Mouse (Mus musculus) telencephalon, adult 2 months (tissue): ENCODE measurements around the gene Lrrc49.

Experiments used
- DNase-seq: peaks from one replicate; pipeline ENCODE4 v3.0.0-alpha.2; 2011; ENCODE audit warnings: low read depth, low spot score

Gene Lrrc49

GRCm38 (mm10) chr9:60600273-60600672 lies 87.7 kb downstream of the Lrrc49 start:
- no peak for DNase-seq

DNA sequence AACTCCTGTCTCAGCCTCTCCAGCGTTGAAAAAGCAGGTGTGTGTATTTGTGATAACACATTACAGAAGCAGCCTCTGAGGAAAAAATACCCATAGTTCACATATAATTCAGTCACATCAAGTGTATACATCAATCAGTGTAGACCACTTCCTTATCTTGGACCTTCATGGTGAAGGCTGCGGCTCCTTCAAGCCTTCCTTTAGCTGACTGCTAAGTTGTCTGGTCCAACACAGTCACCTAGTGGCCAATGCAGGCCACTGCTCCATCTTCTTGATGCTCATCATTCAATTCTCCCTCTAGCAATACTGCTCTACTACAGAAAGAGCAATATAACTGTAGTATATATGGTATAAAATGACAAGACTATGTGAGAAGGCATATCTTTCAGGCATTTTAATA lies 88.5 kb downstream of the Lrrc49 start:
- no peak for DNase-seq

- DNase-seq = no peak
Measured at GRCm38 (mm10) chr9:60595406-60595805, 92.6 kb downstream of the Lrrc49 start.

DNA sequence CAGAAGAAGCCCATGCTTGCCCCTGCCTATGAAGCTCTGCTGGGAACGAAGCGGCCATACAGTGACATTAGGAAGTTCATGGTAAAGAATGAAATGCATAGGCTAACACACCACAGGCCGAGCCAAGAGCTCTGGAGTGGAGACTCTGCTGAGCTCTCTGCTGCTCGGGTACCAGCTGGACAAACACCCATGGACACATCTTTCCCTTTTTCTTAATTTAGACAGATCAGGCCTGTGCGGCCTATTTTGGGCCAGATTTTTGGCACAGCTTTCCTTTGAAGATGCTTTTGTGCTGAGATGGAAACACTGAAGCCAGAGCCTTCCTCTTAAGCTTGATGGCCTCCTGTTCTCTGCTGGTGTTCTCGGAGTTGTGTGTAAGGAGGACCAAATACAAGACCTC lies 95.0 kb downstream of the Lrrc49 start:
- DNase-seq = peak; percentile 58

DNA sequence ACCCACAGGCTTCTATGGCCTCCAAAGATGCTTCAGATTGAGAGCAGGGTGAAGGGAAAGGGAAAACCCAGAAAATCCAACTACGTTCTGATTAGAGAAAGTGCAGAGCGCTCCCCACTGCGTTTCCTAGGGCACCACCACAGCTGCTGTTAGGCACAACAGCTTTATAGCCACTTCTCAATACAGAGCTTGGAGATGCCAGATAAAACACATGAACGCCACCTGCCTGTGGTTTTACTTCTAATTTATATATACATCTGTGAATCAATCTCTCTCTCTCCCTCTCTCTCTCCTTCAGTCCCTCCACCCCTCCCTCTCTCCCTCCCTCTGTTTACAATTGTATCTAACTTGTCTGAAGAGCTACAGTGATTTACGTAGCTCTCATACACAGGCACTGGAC lies 95.6 kb downstream of the Lrrc49 start:
- no peak for DNase-seq

GRCm38 (mm10) chr9:60590871-60591624 lies 96.9 kb downstream of the Lrrc49 start:
- DNase-seq = no peak

- no peak for DNase-seq
Measured at GRCm38 (mm10) chr9:60588914-60589313, 99.0 kb downstream of the Lrrc49 start.

- DNase-seq = no peak
Measured at GRCm38 (mm10) chr9:60586920-60587319, 101.0 kb downstream of the Lrrc49 start.

DNA sequence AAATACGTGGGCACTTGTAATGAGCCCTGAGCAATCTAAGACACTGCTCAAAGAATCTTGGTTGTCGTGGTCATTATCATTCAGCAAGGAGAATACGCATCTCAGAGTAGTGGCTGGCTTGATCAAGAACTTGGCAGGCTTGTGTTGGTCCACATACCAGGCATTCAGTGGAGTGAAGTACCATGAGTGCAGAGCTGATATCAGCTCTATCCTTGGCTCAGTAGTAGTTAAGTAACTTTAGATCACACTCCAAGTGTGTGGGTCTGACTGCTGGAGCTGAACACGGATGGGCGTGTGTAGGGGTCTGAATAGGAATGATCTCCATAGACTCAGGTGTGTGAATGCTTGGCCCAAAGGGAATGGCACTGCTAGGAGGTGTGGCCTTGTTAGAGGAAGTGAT lies 102.8 kb downstream of the Lrrc49 start:
- no peak for DNase-seq

GRCm38 (mm10) chr9:60582553-60582952 lies 105.4 kb downstream of the Lrrc49 start:
- no peak for DNase-seq

DNA sequence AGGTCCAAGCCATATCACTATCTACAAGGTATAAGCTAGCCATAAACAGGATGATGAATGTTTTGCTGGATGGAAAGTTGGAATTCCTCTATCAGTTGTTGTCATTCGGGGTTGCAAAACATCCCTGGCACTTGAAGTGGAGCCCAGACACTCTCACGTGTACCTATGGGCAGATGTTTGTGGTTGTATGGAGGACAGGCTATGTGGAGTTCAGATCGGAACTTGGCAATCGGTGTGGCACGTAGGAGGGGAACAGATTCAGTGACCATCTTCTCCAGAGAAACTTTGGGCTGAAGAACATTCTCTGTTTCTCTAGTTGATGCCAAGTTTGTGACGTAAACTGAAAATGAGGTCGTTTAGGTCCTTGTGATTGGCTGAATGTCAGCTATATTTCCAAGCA lies 114.9 kb downstream of the Lrrc49 start:
- no peak for DNase-seq

GRCm38 (mm10) chr9:60571725-60572124 lies 116.2 kb downstream of the Lrrc49 start:
- no peak for DNase-seq

GRCm38 (mm10) chr9:60571041-60571440 lies 116.9 kb downstream of the Lrrc49 start:
- no peak for DNase-seq

DNA sequence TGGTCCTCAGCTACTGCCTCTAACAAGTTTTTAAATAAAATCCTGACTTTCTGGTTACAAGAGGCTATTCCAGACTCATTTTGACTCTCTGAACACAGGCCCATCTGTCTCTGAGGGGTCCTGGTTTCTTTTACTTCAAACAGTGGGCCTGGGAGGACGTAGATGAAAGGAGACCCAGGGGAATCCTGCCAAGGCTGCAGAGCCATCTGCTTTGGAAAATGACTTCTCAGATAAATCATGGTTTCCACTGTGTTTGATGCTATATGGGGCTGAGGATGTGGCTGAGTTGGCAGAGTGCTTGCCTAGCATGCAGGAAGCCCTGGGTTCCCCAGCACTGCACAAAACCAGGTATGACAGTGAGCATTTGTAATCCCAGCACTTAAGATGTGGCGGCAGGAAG lies 118.6 kb downstream of the Lrrc49 start:
- DNase-seq = no peak

GRCm38 (mm10) chr9:60563809-60564208 lies 124.1 kb downstream of the Lrrc49 start:
- DNase-seq = no peak

GRCm38 (mm10) chr9:60562443-60563371 lies 125.3 kb downstream of the Lrrc49 start:
- no peak for DNase-seq

GRCm38 (mm10) chr9:60561641-60562289 lies 126.2 kb downstream of the Lrrc49 start:
- peak; percentile 80 for DNase-seq

DNA sequence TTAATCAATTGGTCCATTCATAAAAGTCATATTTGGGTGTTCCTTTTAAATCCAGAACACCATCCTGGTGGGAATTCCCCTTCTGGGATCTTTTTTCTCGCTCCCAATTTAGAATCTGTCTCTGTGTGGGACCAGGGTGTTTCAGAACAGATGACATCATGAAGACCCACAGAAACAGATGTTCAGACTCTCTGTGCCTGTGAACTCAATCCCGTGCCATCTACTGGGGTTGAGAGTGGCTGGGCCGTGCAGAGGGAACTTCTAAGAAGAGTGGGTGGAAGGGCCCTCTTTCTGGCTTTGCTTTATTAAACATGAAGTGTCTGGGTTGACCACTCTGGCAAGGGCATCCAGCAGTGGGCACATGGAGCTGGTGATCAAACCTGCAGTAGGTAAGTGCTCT lies 129.5 kb downstream of the Lrrc49 start:
- DNase-seq = no peak

- no peak for DNase-seq
Measured at GRCm38 (mm10) chr9:60551238-60551637, 136.7 kb downstream of the Lrrc49 start.

- no peak for DNase-seq
Measured at GRCm38 (mm10) chr9:60548182-60548581, 139.8 kb downstream of the Lrrc49 start.

DNA sequence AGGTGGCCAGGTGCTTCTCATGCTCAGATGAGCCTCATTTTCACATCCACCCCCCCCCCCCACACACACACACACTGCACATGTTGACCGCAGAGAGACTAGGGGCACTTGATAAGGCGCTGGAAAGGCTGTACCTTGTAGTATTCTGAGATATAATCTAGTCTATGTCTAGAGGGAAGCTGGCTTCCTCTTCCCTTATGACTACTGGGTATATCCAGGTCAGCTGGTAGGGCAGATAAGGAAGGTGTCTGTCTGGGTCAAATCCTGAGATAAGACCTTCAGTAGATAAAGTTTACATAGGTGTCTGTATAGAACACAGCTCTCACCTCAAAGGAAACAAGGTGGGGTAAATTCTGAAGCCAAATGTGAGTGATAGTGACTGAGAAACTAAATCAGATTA lies 141.8 kb downstream of the Lrrc49 start:
- DNase-seq = no peak

DNA sequence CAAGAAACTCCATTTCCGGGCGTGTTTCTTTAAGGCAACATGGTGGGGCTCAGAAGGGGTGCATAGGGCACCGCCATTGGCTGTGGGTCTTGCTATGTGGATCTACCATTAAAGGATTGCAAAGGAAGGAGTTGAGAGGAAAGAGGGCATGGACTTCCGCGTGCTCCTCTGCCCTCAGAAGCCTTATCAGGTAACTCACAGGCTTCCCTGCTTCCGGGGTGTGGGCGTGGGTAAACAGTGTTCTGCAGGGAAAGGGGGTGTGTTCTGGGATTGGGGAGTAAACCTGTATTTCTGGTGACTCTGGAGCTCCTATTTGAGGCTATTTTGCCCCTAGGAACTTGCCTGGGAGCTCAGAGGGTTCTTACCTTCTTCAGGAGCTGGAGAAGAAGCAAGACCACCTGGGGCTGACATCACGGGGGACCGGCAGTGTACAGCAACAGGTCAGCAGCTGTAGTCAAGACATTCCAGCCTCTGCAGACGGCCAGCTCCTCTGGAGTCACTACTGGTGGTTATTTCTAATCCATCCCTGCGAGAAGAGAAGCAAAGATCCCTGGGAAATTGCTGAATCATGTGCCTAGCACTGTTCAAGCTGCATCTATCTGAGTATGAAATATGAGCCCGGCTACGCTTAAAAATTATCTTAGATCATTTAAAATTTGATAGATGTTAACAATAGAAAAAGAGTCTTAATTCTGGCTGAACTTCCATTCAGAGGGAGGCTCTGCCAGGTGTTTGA lies 142.4 kb downstream of the Lrrc49 start:
- DNase-seq = no peak
